Mouse (Mus musculus) heart, embryonic 12.5 days (tissue): Measurements from ENCODE around the gene Myl9. TPM values are rescaled to one million over a fixed set of nuclear protein-coding genes. Genes with fewer than 3 reads are reported as not detected.

Experiments
- ATAC-seq: fragments of 200-750 bp; cut with Nextera tagmentation; 2 replicates; pipeline ENCODE4 v1.8.0; 2017; ENCODE audit warnings: moderate TSS enrichment, moderate library complexity; ENCODE audit not compliant: insufficient number of reproducible peaks, low FRiP score
- H3K27ac ChIP-seq: fragments of 300-500 bp; sonication (generic); 2 replicates; pipeline ENCODE4 v1.5.1; 2016; ENCODE audit warnings: mild to moderate bottlenecking, moderate library complexity; ENCODE audit not compliant: poor library complexity, severe bottlenecking
- H3K27me3 ChIP-seq: fragments of 300-500 bp; sonication (generic); replicated peaks from 2 replicates; pipeline ENCODE4 v1.6.1; 2016; ENCODE audit warnings: mild to moderate bottlenecking, moderate library complexity
- H3K36me3 ChIP-seq: fragments of 300-500 bp; sonication (generic); 2 replicates; pipeline ENCODE4 v1.6.1; 2016; ENCODE audit warnings: mild to moderate bottlenecking, moderate library complexity
- H3K4me1 ChIP-seq: fragments of 300-500 bp; sonication (generic); replicated peaks from 2 replicates; pipeline ENCODE4 v1.6.1; 2016; ENCODE audit warnings: mild to moderate bottlenecking
- H3K4me2 ChIP-seq: fragments of 300-500 bp; sonication (generic); 2 replicates; pipeline ENCODE4 v1.6.1; 2016; ENCODE audit warnings: mild to moderate bottlenecking, moderate library complexity
- H3K4me3 ChIP-seq: fragments of 300-500 bp; sonication (generic); 2 replicates; pipeline ENCODE4 v1.5.1; 2016; ENCODE audit warnings: mild to moderate bottlenecking
- H3K9ac ChIP-seq: fragments of 300-500 bp; sonication (generic); 2 replicates; pipeline ENCODE4 v1.6.1; 2016; ENCODE audit warnings: mild to moderate bottlenecking, moderate library complexity
- H3K9me3 ChIP-seq: fragments of 300-500 bp; sonication (generic); replicated peaks from 2 replicates; pipeline ENCODE4 v1.6.1; 2016; ENCODE audit warnings: mild to moderate bottlenecking, moderate library complexity
- WGBS: fragments of 180-500 bp; shearing (Covaris S2); methylation state at CpG from one replicate; pipeline ENCODE4 v1.1.7; 2016; 5-methylcytosine and 5-hydroxymethylcytosine counted together
- polyA plus RNA-seq: library from polyadenylated mRNA; unstranded; fragments of >200 nt; fragmentation: Nextera tagmentation; extraction: Ambion mirVana; gene quantifications from 2 replicates; pipeline ENCODE4 v1.2.1, GENCODE M21; 2016

Gene Myl9
- polyA plus RNA-seq, 1 experiment from 2014 or later: 1,723 TPM

GRCm38 (mm10) chr2:156777326-156778004 lies 2.2 kb downstream of the Myl9 start:
- peak overlapping the region; percentile 55 for H3K27ac ChIP-seq
- H3K4me2 ChIP-seq: peak overlapping the region; percentile 66
- no peak for ATAC-seq
- H3K27me3 ChIP-seq: no peaks in the 10 kb centered on the region
- WGBS: 38% methylated on average over 7 of the region's 7 CpGs
- H3K9me3 ChIP-seq: no peaks in the 10 kb centered on the region
- H3K9ac ChIP-seq: peak overlapping the region; percentile 62
- H3K4me3 ChIP-seq: peak overlapping the region; percentile 48
- H3K4me1 ChIP-seq: peaks cover 69% of the 10 kb centered on the region
- H3K36me3 ChIP-seq: peaks cover 41% of the 10 kb centered on the region

- Histone ChIP-seq H3K27ac (0 out of 2 replicates have a peak overlapping the region, but pooled peaks have one; percentile 8), H3K4me3 (peak overlapping the region; percentile 48), H3K27me3 (no peaks in the 10 kb centered on the region), H3K4me2 (peak overlapping the region; percentile 66), H3K9me3 (no peaks in the 10 kb centered on the region), H3K4me1 (peaks cover 80% of the 10 kb centered on the region), H3K36me3 (peaks cover 41% of the 10 kb centered on the region), H3K9ac (peak overlapping the region; percentile 48)
- ATAC-seq: no peak
- 72% methylated on average over 8 of the region's 8 CpGs for WGBS
Observed at GRCm38 (mm10) chr2:156778571-156778970, 3.4 kb downstream of the Myl9 start.

GRCm38 (mm10) chr2:156779036-156779435 lies 3.8 kb downstream of the Myl9 start:
- no peak for ATAC-seq
- Histone ChIP-seq H3K4me3 (peak overlapping the region; percentile 48), H3K27ac (no peak overlapping the region), H3K27me3 (no peaks in the 10 kb centered on the region), H3K4me2 (peak overlapping the region; percentile 66), H3K36me3 (peaks cover 41% of the 10 kb centered on the region), H3K9me3 (no peaks in the 10 kb centered on the region), H3K9ac (0 out of 2 replicates have a peak overlapping the region, but pooled peaks have one; percentile 42), H3K4me1 (peaks cover 84% of the 10 kb centered on the region)
- WGBS: 46% methylated on average over 5 of the region's 5 CpGs

- no peak for ATAC-seq
- Histone ChIP-seq H3K36me3 (peaks cover 41% of the 10 kb centered on the region), H3K27ac (no peak overlapping the region), H3K4me3 (no peak overlapping the region), H3K27me3 (no peaks in the 10 kb centered on the region), H3K9me3 (no peaks in the 10 kb centered on the region), H3K4me1 (peaks cover 84% of the 10 kb centered on the region), H3K9ac (peak overlapping the region; percentile 20; the same call in 1 of the 2 replicates), H3K4me2 (peak overlapping the region; percentile 66)
- WGBS: 57% methylated on average over 2 of the region's 2 CpGs
Observed at GRCm38 (mm10) chr2:156779488-156779887, 4.3 kb downstream of the Myl9 start.

GRCm38 (mm10) chr2:156780129-156780528 lies 4.9 kb downstream of the Myl9 start:
- Histone ChIP-seq H3K9me3 (no peaks in the 10 kb centered on the region), H3K9ac (no peak overlapping the region), H3K4me2 (peak overlapping the region; percentile 66; the same call in 1 of the 2 replicates), H3K27me3 (no peaks in the 10 kb centered on the region), H3K4me1 (peaks cover 79% of the 10 kb centered on the region), H3K27ac (no peak overlapping the region), H3K4me3 (no peak overlapping the region), H3K36me3 (peaks cover 41% of the 10 kb centered on the region)
- ATAC-seq: no peak
- WGBS: 76% methylated on average over 9 of the region's 9 CpGs

- Histone ChIP-seq H3K9me3 (no peaks in the 10 kb centered on the region), H3K4me2 (peak overlapping the region; percentile 29), H3K9ac (no peak overlapping the region), H3K36me3 (peaks cover 41% of the 10 kb centered on the region), H3K4me1 (peaks cover 79% of the 10 kb centered on the region), H3K4me3 (no peak overlapping the region), H3K27me3 (no peaks in the 10 kb centered on the region), H3K27ac (0 out of 2 replicates have a peak overlapping the region, but pooled peaks have one; percentile 6)
- 22% methylated on average over 17 of the region's 17 CpGs for WGBS
- peak; percentile 57 for ATAC-seq
Observed at GRCm38 (mm10) chr2:156780752-156781151, 5.5 kb downstream of the Myl9 start.

- Histone ChIP-seq H3K4me3 (no peak overlapping the region), H3K27me3 (no peaks in the 10 kb centered on the region), H3K4me1 (peaks cover 79% of the 10 kb centered on the region), H3K9ac (no peak overlapping the region), H3K27ac (0 out of 2 replicates have a peak overlapping the region, but pooled peaks have one; percentile 6), H3K36me3 (peaks cover 41% of the 10 kb centered on the region), H3K9me3 (no peaks in the 10 kb centered on the region), H3K4me2 (peak overlapping the region; percentile 29)
- 65% methylated on average over 4 of the region's 4 CpGs for WGBS
- ATAC-seq: 0 out of 2 replicates have a peak, but pooled peaks have one; percentile 13
Observed at GRCm38 (mm10) chr2:156781281-156781680, 6.1 kb downstream of the Myl9 start.

GRCm38 (mm10) chr2:156781836-156782480 lies 6.7 kb downstream of the Myl9 start:
- H3K9me3 ChIP-seq: no peaks in the 10 kb centered on the region
- no peak overlapping the region for H3K4me3 ChIP-seq
- H3K9ac ChIP-seq: no peak overlapping the region
- H3K27ac ChIP-seq: no peak overlapping the region; the same call in 1 of the 2 replicates
- H3K4me1 ChIP-seq: peaks cover 77% of the 10 kb centered on the region
- peaks cover 41% of the 10 kb centered on the region for H3K36me3 ChIP-seq
- no peak overlapping the region for H3K4me2 ChIP-seq
- ATAC-seq: peak; percentile 12; the same call in 1 of the 2 replicates
- WGBS: 61% methylated on average over 4 of the region's 4 CpGs
- no peaks in the 10 kb centered on the region for H3K27me3 ChIP-seq

- Histone ChIP-seq H3K36me3 (peaks cover 41% of the 10 kb centered on the region), H3K9me3 (no peaks in the 10 kb centered on the region), H3K9ac (peak overlapping the region; percentile 11; the same call in 1 of the 2 replicates), H3K27ac (peak overlapping the region; percentile 69), H3K27me3 (no peaks in the 10 kb centered on the region), H3K4me2 (peak overlapping the region; percentile 12; the same call in 1 of the 2 replicates), H3K4me1 (peaks cover 69% of the 10 kb centered on the region), H3K4me3 (no peak overlapping the region)
- ATAC-seq: no peak
- 80% methylated on average over 10 of the region's 10 CpGs for WGBS
Observed at GRCm38 (mm10) chr2:156782481-156783348, 7.5 kb downstream of the Myl9 start.

GRCm38 (mm10) chr2:156783349-156783728 lies 8.1 kb downstream of the Myl9 start:
- H3K4me2 ChIP-seq: peak overlapping the region; percentile 12; the same call in 1 of the 2 replicates
- H3K9ac ChIP-seq: 0 out of 2 replicates have a peak overlapping the region, but pooled peaks have one; percentile 11
- ATAC-seq: peak; percentile 80

More at GRCm38 (mm10) chr2:156783349-156783728, 8.1 kb downstream of the Myl9 start:
- Histone ChIP-seq H3K27ac (peak overlapping the region; percentile 69), H3K9me3 (no peaks in the 10 kb centered on the region), H3K36me3 (peaks cover 38% of the 10 kb centered on the region), H3K27me3 (no peaks in the 10 kb centered on the region), H3K4me3 (no peak overlapping the region), H3K4me1 (peaks cover 63% of the 10 kb centered on the region)
- WGBS: 15% methylated on average over 9 of the region's 9 CpGs
